Mouse (Mus musculus): ENCODE measurements around the gene Stard10.

DNA sequence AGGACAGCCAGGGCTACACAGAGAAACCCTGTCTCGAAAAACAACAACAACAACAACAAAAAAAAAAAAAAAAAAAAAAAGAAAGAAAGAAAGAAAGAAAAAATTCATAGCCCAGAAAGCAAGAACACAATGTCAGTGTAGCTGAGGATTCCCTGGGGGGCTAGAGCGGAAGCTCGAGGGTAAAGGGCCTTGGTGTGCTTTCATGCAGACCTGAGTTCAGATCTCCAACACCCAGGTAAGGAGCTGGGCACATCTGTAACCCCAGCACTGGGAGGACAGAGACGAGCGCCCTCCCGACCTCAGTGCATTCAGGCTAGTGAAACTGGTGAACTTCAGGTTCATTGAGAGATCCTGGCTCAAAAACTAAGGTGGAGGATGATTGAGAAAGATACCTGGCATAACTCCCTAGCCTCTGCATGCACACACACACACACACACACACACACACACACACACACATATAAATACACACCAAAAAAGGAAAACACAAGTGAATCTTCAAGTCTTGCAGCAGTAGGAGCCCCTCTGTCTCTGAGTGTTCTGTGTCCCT, 38.7 kb downstream of the Stard10 start:
- TF ChIP-seq CTCF (IDR thresholded peaks at IDR 0.05; ENCODE audit: low read depth) (no peak), EP300 (IDR thresholded peaks at IDR 0.05; ENCODE audit: low read depth) (no peak)
